Mouse (Mus musculus): ENCODE data around the gene Haus8. TPM values are rescaled to one million over a fixed set of nuclear protein-coding genes. Genes with fewer than 3 reads are reported as not detected.
"Not testable (repeated sequence)": the region's sequence is repeated elsewhere in the genome, so short reads cannot be mapped to it uniquely, and the experiment has no call there.

Gene Haus8
- polyA plus RNA-seq, 1 experiment from 2014 or later, result 51.9 TPM

DNA sequence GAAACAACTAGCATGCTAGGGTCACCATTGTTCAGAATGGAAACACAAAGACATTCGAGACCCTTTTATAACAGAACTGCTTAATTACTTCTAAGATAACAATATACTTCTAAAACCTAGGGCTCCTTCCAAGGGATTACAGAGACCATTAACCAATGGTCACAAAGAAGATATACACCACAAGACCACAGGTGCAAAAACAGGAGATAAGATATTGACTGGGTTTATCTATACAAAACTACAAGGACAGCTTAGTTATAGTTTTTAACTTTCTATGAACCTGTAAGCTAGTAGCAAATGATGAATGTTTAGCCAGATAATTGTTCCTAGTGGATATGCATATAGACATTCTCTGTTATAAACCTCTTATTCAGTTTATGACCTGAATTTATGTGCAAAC, 30.1 kb upstream of the Haus8 start:
- ATAC-seq (ENCODE audit: low read depth), result no peak
- H3K9me3 ChIP-seq, result 0 out of 2 replicates have a peak, but pooled peaks cover 3% of the 10 kb centered on the region
- 91% methylated on average over 1 of the region's 1 CpGs for WGBS

GRCm38 (mm10) chr8:71299716-71300115, 27.0 kb upstream of the Haus8 start:
- peaks cover 55% of the 10 kb centered on the region for H3K36me3 ChIP-seq
- H3K4me3 ChIP-seq, result no peak overlapping the region
- H3K27me3 ChIP-seq, result no peaks in the 10 kb centered on the region
- no peak for ATAC-seq (ENCODE audit: low read depth)
- no peaks in the 10 kb centered on the region for H3K4me1 ChIP-seq (replicated peaks)
- 0 out of 2 replicates have a peak, but pooled peaks cover 3% of the 10 kb centered on the region for H3K9me3 ChIP-seq
- 95% methylated on average over 3 of the region's 3 CpGs for WGBS
- no peak overlapping the region for H3K4me2 ChIP-seq
- no peak overlapping the region for H3K27ac ChIP-seq (replicated peaks)
- no peak overlapping the region for H3K9ac ChIP-seq

More for the DNA sequence above, 30.1 kb upstream of the Haus8 start:
- no peaks in the 10 kb centered on the region for H3K4me1 ChIP-seq (replicated peaks)
- H3K4me2 ChIP-seq, result no peak overlapping the region
- H3K27ac ChIP-seq (replicated peaks), result no peak overlapping the region
- H3K9ac ChIP-seq, result no peak overlapping the region
- no peaks in the 10 kb centered on the region for H3K27me3 ChIP-seq
- peaks cover 31% of the 10 kb centered on the region for H3K36me3 ChIP-seq
- H3K4me3 ChIP-seq, result no peak overlapping the region

- no peaks in the 10 kb centered on the region for H3K27me3 ChIP-seq
- no peaks in the 10 kb centered on the region for H3K4me1 ChIP-seq (replicated peaks)
- ATAC-seq (ENCODE audit: low read depth), result no peak
- no peak overlapping the region for H3K9ac ChIP-seq
- no peaks in the 10 kb centered on the region for H3K9me3 ChIP-seq
- H3K4me3 ChIP-seq, result no peak overlapping the region
- no peak overlapping the region for H3K27ac ChIP-seq (replicated peaks)
- no peak overlapping the region for H3K4me2 ChIP-seq
- peaks cover 50% of the 10 kb centered on the region for H3K36me3 ChIP-seq
- 100% methylated on average over 1 of the region's 1 CpGs for WGBS
These were observed 24.7 kb upstream of the Haus8 start for GRCm38 (mm10) chr8:71297439-71297838.

DNA sequence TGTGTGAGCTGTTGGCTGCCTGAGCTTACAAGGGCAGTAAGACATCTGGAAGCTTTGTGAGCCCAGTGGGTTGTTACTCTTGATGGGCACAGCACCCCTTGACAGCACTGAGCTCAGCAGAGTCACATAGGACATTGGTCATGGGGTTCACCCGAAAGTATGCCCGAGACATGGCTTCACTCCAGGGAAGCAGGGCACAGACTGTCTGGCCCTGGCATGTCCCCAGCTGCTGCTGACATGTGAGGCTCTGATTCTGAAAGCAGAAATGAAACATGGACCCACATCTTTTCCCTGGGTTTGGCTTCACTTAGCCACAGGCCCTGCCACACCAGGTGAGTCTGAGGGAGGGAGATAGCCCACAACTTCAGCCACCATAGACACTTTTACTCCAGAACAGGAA, 24.1 kb upstream of the Haus8 start:
- no peaks in the 10 kb centered on the region for H3K4me1 ChIP-seq (replicated peaks)
- no peak overlapping the region for H3K4me3 ChIP-seq
- peaks cover 48% of the 10 kb centered on the region for H3K36me3 ChIP-seq
- H3K9ac ChIP-seq, result no peak overlapping the region
- H3K9me3 ChIP-seq, result no peaks in the 10 kb centered on the region
- 98% methylated on average over 2 of the region's 2 CpGs for WGBS
- H3K27me3 ChIP-seq, result no peaks in the 10 kb centered on the region
- no peak overlapping the region for H3K27ac ChIP-seq (replicated peaks)
- no peak for ATAC-seq (ENCODE audit: low read depth)
- no peak overlapping the region for H3K4me2 ChIP-seq

DNA sequence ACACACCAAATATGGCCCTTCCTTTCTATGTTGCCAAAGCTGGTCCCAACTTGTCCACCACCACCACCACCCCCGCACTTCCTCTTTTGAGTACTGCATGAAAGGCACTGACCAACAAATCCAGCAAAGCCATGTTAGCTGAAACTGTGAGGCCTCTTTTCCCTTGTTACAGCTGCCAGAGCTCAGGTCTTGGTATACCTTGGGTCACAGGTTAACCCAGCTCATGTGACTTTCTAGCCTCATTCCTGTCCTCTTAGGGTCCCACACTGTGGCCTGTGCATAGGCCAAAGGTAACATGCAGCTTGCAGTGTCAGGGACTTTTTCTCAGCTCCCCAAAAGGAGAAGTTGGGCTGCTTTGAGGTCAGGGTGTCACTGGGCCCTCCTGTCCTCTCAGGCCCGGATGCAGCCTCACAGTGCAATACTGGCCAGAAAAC, 23.5 kb upstream of the Haus8 start:
- WGBS, result 96% methylated on average over 2 of the region's 2 CpGs
- no peaks in the 10 kb centered on the region for H3K9me3 ChIP-seq
- ATAC-seq (ENCODE audit: low read depth), result no peak
- H3K4me2 ChIP-seq, result no peak overlapping the region
- H3K36me3 ChIP-seq, result peaks cover 53% of the 10 kb centered on the region
- H3K9ac ChIP-seq, result no peak overlapping the region
- no peaks in the 10 kb centered on the region for H3K4me1 ChIP-seq (replicated peaks)
- no peak overlapping the region for H3K4me3 ChIP-seq
- no peak overlapping the region for H3K27ac ChIP-seq (replicated peaks)
- H3K27me3 ChIP-seq, result no peaks in the 10 kb centered on the region

GRCm38 (mm10) chr8:71293930-71294329, 21.2 kb upstream of the Haus8 start:
- peaks cover 67% of the 10 kb centered on the region for H3K36me3 ChIP-seq
- ATAC-seq (ENCODE audit: low read depth); H3K4me2 ChIP-seq; H3K27ac ChIP-seq (replicated peaks); H3K4me3 ChIP-seq; H3K9me3 ChIP-seq; H3K27me3 ChIP-seq; H3K9ac ChIP-seq; H3K4me1 ChIP-seq (replicated peaks): not testable (repeated sequence)
- 94% methylated on average over 3 of the region's 3 CpGs for WGBS

- H3K27me3 ChIP-seq, result no peaks in the 10 kb centered on the region
- H3K9me3 ChIP-seq, result no peaks in the 10 kb centered on the region
- H3K27ac ChIP-seq (replicated peaks), result no peak overlapping the region
- H3K4me2 ChIP-seq, result no peak overlapping the region
- H3K36me3 ChIP-seq, result peaks cover 46% of the 10 kb centered on the region
- ATAC-seq (ENCODE audit: low read depth), result no peak
- no peak overlapping the region for H3K4me3 ChIP-seq
- H3K9ac ChIP-seq, result no peak overlapping the region
- no peaks in the 10 kb centered on the region for H3K4me1 ChIP-seq (replicated peaks)
- WGBS, result 96% methylated on average over 6 of the region's 6 CpGs
These were observed 18.6 kb upstream of the Haus8 start for GRCm38 (mm10) chr8:71291351-71291750.

GRCm38 (mm10) chr8:71290911-71291310, 18.2 kb upstream of the Haus8 start:
- H3K4me3 ChIP-seq, result no peak overlapping the region
- H3K4me2 ChIP-seq, result no peak overlapping the region
- H3K27me3 ChIP-seq, result no peaks in the 10 kb centered on the region
- no peaks in the 10 kb centered on the region for H3K9me3 ChIP-seq
- no peak overlapping the region for H3K9ac ChIP-seq
- peaks cover 45% of the 10 kb centered on the region for H3K36me3 ChIP-seq
- over 99% methylated on average over 10 of the region's 10 CpGs for WGBS
- H3K27ac ChIP-seq (replicated peaks), result no peak overlapping the region
- no peak for ATAC-seq (ENCODE audit: low read depth)
- H3K4me1 ChIP-seq (replicated peaks), result no peaks in the 10 kb centered on the region

- Histone ChIP-seq H3K27me3 (no peaks in the 10 kb centered on the region), H3K4me3 (no peak overlapping the region), H3K4me2 (no peak overlapping the region), H3K9me3 (no peaks in the 10 kb centered on the region), H3K9ac (no peak overlapping the region), H3K4me1 (replicated peaks) (no peaks in the 10 kb centered on the region), H3K27ac (replicated peaks) (no peak overlapping the region), H3K36me3 (peaks cover 41% of the 10 kb centered on the region)
- ATAC-seq (ENCODE audit: low read depth), result no peak
- 97% methylated on average over 21 of the region's 21 CpGs for WGBS
These were observed 17.5 kb upstream of the Haus8 start for GRCm38 (mm10) chr8:71290211-71290610.

DNA sequence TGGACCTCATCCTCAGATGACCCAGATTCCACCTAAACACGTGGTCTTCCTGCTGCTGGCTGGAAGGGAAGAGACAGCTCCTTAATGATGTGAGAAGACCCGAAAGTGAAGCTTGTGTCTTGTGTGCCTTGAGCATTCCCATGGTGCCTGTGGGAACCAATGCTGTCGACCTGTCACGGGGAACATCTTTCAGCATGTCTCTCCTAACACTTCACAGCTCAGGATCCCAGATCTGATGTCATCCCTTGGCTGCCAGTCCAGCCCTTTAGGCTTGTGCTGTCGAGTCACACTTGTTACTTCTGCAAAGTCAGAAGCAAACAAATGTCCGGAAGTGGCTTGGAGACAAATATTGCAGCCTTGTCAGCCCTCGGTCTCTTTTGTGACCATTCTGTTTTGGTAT, 16.4 kb upstream of the Haus8 start:
- Histone ChIP-seq H3K9me3 (no peaks in the 10 kb centered on the region), H3K27ac (replicated peaks) (no peak overlapping the region), H3K4me1 (replicated peaks) (no peaks in the 10 kb centered on the region), H3K27me3 (no peaks in the 10 kb centered on the region), H3K4me3 (no peak overlapping the region), H3K9ac (no peak overlapping the region), H3K36me3 (peaks cover 30% of the 10 kb centered on the region), H3K4me2 (no peak overlapping the region)
- 84% methylated on average over 7 of the region's 7 CpGs for WGBS
- no peak for ATAC-seq (ENCODE audit: low read depth)

- Histone ChIP-seq H3K36me3 (peaks cover 30% of the 10 kb centered on the region), H3K4me3 (no peak overlapping the region), H3K9me3 (no peaks in the 10 kb centered on the region), H3K27me3 (no peaks in the 10 kb centered on the region), H3K4me1 (replicated peaks) (no peaks in the 10 kb centered on the region), H3K27ac (replicated peaks) (no peak overlapping the region), H3K9ac (no peak overlapping the region), H3K4me2 (no peak overlapping the region)
- 54% methylated on average over 3 of the region's 3 CpGs for WGBS
- ATAC-seq (ENCODE audit: low read depth), result no peak
These were observed 15.8 kb upstream of the Haus8 start for GRCm38 (mm10) chr8:71288441-71288949.

DNA sequence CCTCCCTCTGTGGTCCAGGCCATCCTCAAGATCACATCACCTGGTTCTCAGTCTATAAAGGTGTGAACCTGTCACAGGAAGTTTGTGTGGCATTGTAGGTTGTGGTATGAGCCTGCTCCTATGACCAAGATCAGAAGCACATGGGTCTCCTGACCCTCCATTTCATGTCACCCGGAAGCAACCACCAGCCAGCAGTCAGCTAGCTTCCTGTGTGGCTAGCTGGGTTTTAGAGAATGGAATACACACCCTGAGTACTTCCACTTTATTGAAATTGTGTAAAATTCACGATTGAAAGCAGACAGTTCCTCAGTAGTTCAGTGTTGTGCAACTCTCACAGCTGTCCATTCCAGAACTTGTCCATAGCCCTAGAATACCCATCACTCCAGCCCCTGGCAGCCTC, 13.5 kb upstream of the Haus8 start:
- not testable (repeated sequence) for H3K4me3 ChIP-seq; H3K9ac ChIP-seq; H3K4me1 ChIP-seq (replicated peaks); ATAC-seq (ENCODE audit: low read depth); H3K9me3 ChIP-seq; H3K27ac ChIP-seq (replicated peaks); H3K4me2 ChIP-seq; H3K27me3 ChIP-seq
- 88% methylated on average over 2 of the region's 2 CpGs for WGBS
- H3K36me3 ChIP-seq, result peaks cover 17% of the 10 kb centered on the region

DNA sequence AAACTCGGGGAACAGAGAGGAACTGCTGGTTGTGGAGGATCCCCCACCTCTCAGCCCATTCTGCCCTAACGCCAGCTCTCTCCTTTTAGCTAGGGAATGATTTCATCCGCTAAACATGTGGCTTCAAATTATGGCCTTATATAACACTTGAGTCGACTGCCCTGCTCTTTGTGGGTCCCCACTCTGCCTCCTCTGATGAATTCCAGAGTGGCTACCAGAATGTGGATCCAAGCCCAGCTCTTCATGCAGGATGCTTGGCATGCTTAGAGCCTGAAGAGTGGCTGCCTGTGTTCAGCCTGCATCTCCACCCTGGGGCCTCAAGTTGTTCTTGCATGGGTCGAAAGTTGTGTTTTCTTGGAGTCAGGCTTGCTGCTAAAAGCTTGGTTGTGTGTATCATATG, 9.9 kb upstream of the Haus8 start:
- WGBS, result 82% methylated on average over 5 of the region's 5 CpGs
- Histone ChIP-seq H3K4me3 (no peak overlapping the region), H3K9me3 (no peaks in the 10 kb centered on the region), H3K9ac (no peak overlapping the region), H3K27ac (replicated peaks) (no peak overlapping the region), H3K36me3 (no peaks in the 10 kb centered on the region), H3K27me3 (no peaks in the 10 kb centered on the region), H3K4me1 (replicated peaks) (no peaks in the 10 kb centered on the region), H3K4me2 (no peak overlapping the region)
- ATAC-seq (ENCODE audit: low read depth), result no peak

Measured in neural tube, embryonic 13.5 days (tissue).